Mouse (Mus musculus) heart, postnatal 0 days (tissue): ENCODE data around the gene Stxbp3. TPM values are rescaled to one million over a fixed set of nuclear protein-coding genes. Genes with fewer than 3 reads are reported as not detected.

Source experiments
- ATAC-seq: fragments of 200-750 bp; cut with Nextera tagmentation; 2 replicates; pipeline ENCODE4 v1.8.0; 2017; ENCODE audit warnings: low read depth, moderate number of reproducible peaks, moderate library complexity; ENCODE audit not compliant: insufficient read depth
- DNase-seq: peaks from one replicate; pipeline ENCODE4 v3.0.0-alpha.2; 2016; ENCODE audit warnings: low spot score
- H3K27ac ChIP-seq: fragments of 300-500 bp; sonication (generic); 2 replicates; pipeline ENCODE4 v1.5.1; 2014; ENCODE audit warnings: low read depth, mild to moderate bottlenecking
- H3K27me3 ChIP-seq: fragments of 300-500 bp; sonication (generic); 2 replicates; pipeline ENCODE4 v1.6.1; 2014; ENCODE audit warnings: low read length, mixed read lengths; ENCODE audit not compliant: control insufficient read depth, insufficient read depth
- H3K36me3 ChIP-seq: fragments of 300-500 bp; sonication (generic); replicated peaks from 2 replicates; pipeline ENCODE4 v1.6.1; 2014; ENCODE audit warnings: low read length, mixed read lengths; ENCODE audit not compliant: control insufficient read depth, insufficient read depth
- H3K4me1 ChIP-seq: fragments of 300-500 bp; sonication (generic); 2 replicates; pipeline ENCODE4 v1.6.1; 2014; ENCODE audit warnings: antibody characterized with exemption; ENCODE audit not compliant: control insufficient read depth, insufficient read depth
- H3K4me2 ChIP-seq: fragments of 300-500 bp; sonication (generic); 2 replicates; pipeline ENCODE4 v1.6.1; 2014; ENCODE audit warnings: low read depth, mild to moderate bottlenecking, low read length, moderate library complexity
- H3K4me3 ChIP-seq: fragments of 300-500 bp; sonication (generic); 2 replicates; pipeline ENCODE4 v1.5.1; 2014; ENCODE audit warnings: low read depth, low read length
- H3K9ac ChIP-seq: fragments of 300-500 bp; sonication (generic); replicated peaks from 2 replicates; pipeline ENCODE4 v1.6.1; 2014; ENCODE audit warnings: low read depth, low read length, mixed read lengths
- H3K9me3 ChIP-seq: fragments of 300-500 bp; sonication (generic); replicated peaks from 2 replicates; pipeline ENCODE4 v1.6.1; 2016; ENCODE audit warnings: low read length; ENCODE audit not compliant: control insufficient read depth
- CTCF ChIP-seq: IDR thresholded peaks from 2 replicates; pipeline ENCODE4 v1.5.1; 2016; ENCODE audit warnings: antibody characterized with exemption, control low read depth, low read depth
- EP300 ChIP-seq: IDR thresholded peaks from 2 replicates; pipeline ENCODE4 v1.6.1; 2016; ENCODE audit warnings: antibody characterized with exemption, low read depth
- WGBS: fragments of 180-500 bp; shearing (Covaris S2); extraction: QIAGEN DNeasy Blood & Tissue Kit; methylation state at CpG from one replicate; pipeline ENCODE4 v1.1.7; 2014; 5-methylcytosine and 5-hydroxymethylcytosine counted together
- polyA plus RNA-seq: library from polyadenylated mRNA; unstranded; fragments of >200 nt; fragmentation: Nextera tagmentation; extraction: Ambion mirVana; gene quantifications from 2 replicates; pipeline ENCODE4 v1.2.1, GENCODE M21; 2015
- total RNA-seq: library from RNA; depleted of rRNA; stranded (reverse); fragments of >200 nt; gene quantifications from 2 replicates; pipeline ENCODE4 v1.2.3, GENCODE M21; 2014; ENCODE audit warnings: low replicate concordance

Gene Stxbp3
- total and polyA plus RNA-seq, 2 experiments from 2014 or later = 26.8 to 28.1 TPM

DNA sequence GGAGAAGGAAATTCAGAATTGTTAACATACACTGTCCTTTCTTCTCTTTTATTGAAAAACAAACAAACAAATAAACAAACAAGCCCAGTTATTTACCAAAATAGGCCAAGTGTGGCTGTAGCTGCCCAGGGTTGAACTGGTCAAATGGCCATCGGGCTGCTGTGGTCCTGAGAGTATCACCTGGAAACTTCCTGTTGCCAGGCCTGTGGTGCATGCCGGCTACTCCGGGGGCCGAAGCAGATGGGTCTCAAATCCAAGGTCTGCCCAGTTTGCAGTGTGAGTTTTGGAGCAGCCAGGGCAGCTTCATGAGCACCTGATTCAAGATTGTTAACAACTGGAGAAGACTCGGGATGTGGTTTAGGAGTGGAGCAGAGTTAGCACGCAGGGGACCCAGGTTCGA lies 74.8 kb downstream of the Stxbp3 start:
- Histone ChIP-seq H3K4me2 (no peak overlapping the region), H3K27me3 (no peaks in the 10 kb centered on the region), H3K9ac (no peak overlapping the region), H3K4me3 (no peak overlapping the region), H3K9me3 (no peaks in the 10 kb centered on the region), H3K36me3 (no peaks in the 10 kb centered on the region), H3K27ac (no peak overlapping the region), H3K4me1 (0 out of 2 replicates have a peak, but pooled peaks cover under 1% of the 10 kb centered on the region)
- 81% methylated on average over 7 of the region's 7 CpGs for WGBS
- no peak for DNase-seq
- no peak for TF ChIP-seq EP300
- TF ChIP-seq CTCF = no peak
- no peak for ATAC-seq

DNA sequence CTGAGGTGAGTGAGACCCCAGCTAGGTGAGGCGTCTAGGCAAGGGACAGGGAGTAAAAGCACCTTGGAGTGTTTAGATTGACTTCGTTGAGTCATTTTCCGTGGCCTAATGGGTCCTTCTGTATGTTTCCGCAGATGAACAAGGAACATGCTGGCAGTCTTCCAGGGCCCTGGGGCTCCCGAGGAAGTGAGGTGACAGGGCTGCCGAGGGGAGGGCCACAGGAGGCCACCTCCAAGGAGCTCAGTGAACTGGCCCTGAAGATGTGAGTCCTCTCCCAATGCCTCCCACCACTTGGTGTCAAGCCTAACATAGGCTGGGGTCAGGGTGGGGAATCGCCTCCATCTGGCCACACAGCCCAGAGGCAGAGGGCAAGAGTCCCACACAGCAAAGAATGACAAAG lies 75.3 kb downstream of the Stxbp3 start:
- ATAC-seq (no peak), DNase-seq (no peak)
- H3K9me3 ChIP-seq = no peaks in the 10 kb centered on the region
- H3K4me2 ChIP-seq = no peak overlapping the region
- no peak overlapping the region for H3K9ac ChIP-seq
- TF ChIP-seq EP300 = no peak
- TF ChIP-seq CTCF = no peak
- H3K4me3 ChIP-seq = no peak overlapping the region
- H3K4me1 ChIP-seq = no peaks in the 10 kb centered on the region
- H3K27ac ChIP-seq = no peak overlapping the region
- 42% methylated on average over 7 of the region's 7 CpGs for WGBS
- H3K27me3 ChIP-seq = no peaks in the 10 kb centered on the region
- H3K36me3 ChIP-seq = no peaks in the 10 kb centered on the region

DNA sequence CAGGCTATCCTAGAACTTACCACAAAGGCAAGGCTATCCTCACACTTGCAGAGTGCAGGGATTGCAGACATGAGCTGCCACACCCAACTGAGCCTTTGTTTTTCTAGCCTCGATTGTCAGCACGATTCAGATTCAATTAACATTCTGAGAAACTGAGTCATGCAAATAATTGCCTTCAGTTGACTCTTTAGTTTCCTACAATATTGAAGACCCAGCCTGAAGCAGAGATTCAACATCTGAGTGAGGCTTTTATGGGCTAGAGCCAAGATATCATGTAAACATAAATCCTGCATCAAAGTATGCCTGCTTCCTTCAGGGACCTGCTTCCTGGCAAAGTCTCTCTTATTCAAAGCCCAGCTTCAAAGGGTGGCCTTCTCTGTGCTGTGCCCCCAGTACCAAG lies 76.6 kb downstream of the Stxbp3 start:
- DNase-seq (no peak), ATAC-seq (no peak)
- H3K27me3 ChIP-seq = no peaks in the 10 kb centered on the region
- no peak overlapping the region for H3K27ac ChIP-seq
- H3K9me3 ChIP-seq = no peaks in the 10 kb centered on the region
- no peak overlapping the region for H3K4me3 ChIP-seq
- WGBS = 54% methylated on average over 2 of the region's 2 CpGs
- no peak for TF ChIP-seq EP300
- TF ChIP-seq CTCF = no peak
- H3K4me2 ChIP-seq = no peak overlapping the region
- H3K4me1 ChIP-seq = no peaks in the 10 kb centered on the region
- H3K9ac ChIP-seq = no peak overlapping the region
- no peaks in the 10 kb centered on the region for H3K36me3 ChIP-seq

DNA sequence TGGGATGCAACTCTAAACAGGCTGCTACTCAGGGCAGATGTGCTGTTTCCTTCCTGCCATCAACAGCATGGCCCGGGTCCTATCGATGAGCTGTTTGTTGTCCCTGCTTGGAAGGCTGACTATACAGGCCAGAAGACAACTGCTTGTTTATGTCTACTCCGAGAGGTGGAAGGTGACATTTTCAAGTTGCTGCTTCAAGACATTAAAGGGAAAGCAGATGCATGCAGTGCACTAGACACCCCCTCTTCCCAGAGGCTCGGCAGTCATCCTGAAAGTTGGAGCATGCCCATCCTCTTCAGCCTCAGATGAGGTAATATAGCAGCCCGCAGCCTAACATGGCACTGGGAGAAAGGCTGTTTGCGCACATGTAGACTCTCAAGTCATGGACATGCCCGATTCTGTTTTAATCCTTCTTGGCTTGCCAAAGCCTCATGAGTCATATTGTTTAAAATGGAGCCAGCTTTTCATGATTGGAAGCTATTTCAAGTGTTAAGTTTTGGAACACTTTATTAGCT lies 77.7 kb downstream of the Stxbp3 start:
- ATAC-seq (no peak), DNase-seq (no peak)
- Histone ChIP-seq H3K27me3 (no peaks in the 10 kb centered on the region), H3K9ac (no peak overlapping the region), H3K4me3 (no peak overlapping the region), H3K9me3 (no peaks in the 10 kb centered on the region), H3K36me3 (no peaks in the 10 kb centered on the region), H3K27ac (no peak overlapping the region), H3K4me2 (no peak overlapping the region), H3K4me1 (no peaks in the 10 kb centered on the region)
- TF ChIP-seq EP300 = no peak
- 61% methylated on average over 7 of the region's 7 CpGs for WGBS

DNA sequence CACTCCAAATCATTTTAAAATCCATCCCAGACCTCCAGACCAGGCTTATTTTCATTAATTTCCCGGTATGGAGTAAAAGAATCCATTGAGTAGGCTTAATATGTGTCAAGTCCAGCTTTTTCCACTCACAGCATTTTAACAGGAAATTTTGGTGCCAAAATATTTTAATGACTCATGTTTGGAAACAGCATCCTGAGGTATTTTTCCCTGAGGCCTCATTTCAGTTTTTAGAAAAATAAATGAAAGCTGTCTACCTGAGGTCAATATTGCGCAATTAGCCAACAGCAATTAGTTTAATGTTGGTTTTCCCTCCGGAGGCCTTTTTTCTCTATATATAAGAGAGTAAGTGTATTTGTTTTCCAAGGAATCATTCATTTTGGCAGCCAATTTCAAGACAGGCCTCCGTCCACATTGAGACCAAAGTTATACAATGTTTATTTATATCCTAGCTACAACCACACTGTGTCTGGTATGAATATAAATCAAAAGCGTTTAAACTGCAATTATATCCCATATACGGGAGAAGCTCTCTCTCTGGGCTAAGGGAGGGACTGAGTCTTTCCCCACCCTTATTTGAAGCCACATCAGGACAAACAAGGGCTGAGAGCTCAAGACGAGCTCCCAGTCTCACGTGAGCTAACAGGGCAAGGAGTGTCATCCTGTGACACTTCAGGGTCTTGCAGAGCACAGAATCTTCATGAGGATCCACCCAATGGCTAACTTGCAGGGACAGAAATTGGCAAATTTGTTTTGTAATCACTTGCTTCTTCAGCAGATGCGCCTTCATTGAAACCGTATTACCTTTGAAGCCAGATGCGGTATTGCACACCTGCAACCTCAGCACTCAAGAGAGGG lies 80.5 kb downstream of the Stxbp3 start:
- Histone ChIP-seq H3K4me2 (no peak overlapping the region), H3K36me3 (no peaks in the 10 kb centered on the region), H3K4me1 (no peaks in the 10 kb centered on the region), H3K4me3 (no peak overlapping the region), H3K9ac (no peak overlapping the region), H3K27me3 (no peaks in the 10 kb centered on the region), H3K27ac (0 out of 2 replicates have a peak overlapping the region, but pooled peaks have one; percentile 39), H3K9me3 (no peaks in the 10 kb centered on the region)
- TF ChIP-seq CTCF = no peak
- DNase-seq (no peak), ATAC-seq (no peak)
- 74% methylated on average over 11 of the region's 11 CpGs for WGBS
